Mouse (Mus musculus): ENCODE data around the gene Thbs4. TPM values are rescaled to one million over a fixed set of nuclear protein-coding genes. Genes with fewer than 3 reads are reported as not detected.

Thbs4 gene
- polyA plus RNA-seq, 1 experiment from 2014 or later = 7.7 TPM

GRCm38 (mm10) chr13:92759096-92759495, 35.5 kb downstream of the Thbs4 start:
- no peaks in the 10 kb centered on the region for H3K4me1 ChIP-seq
- no peaks in the 10 kb centered on the region for H3K27me3 ChIP-seq
- H3K4me3 ChIP-seq = no peak overlapping the region
- H3K9ac ChIP-seq = no peak overlapping the region
- H3K27ac ChIP-seq = no peak overlapping the region
- no peak overlapping the region for H3K4me2 ChIP-seq
- ATAC-seq (ENCODE audit: insufficient number of reproducible peaks, insufficient read depth, low FRiP score, low TSS enrichment, low read depth) = no peak
- no peaks in the 10 kb centered on the region for H3K9me3 ChIP-seq
- WGBS = 92% methylated on average over 4 of the region's 4 CpGs
- H3K36me3 ChIP-seq = no peaks in the 10 kb centered on the region

- no peaks in the 10 kb centered on the region for H3K4me1 ChIP-seq
- no peaks in the 10 kb centered on the region for H3K36me3 ChIP-seq
- ATAC-seq (ENCODE audit: insufficient number of reproducible peaks, insufficient read depth, low FRiP score, low TSS enrichment, low read depth) = no peak
- no peaks in the 10 kb centered on the region for H3K27me3 ChIP-seq
- no peak overlapping the region for H3K4me2 ChIP-seq
- H3K27ac ChIP-seq = no peak overlapping the region
- 84% methylated on average over 12 of the region's 12 CpGs for WGBS
- no peaks in the 10 kb centered on the region for H3K9me3 ChIP-seq
- H3K4me3 ChIP-seq = no peak overlapping the region
- H3K9ac ChIP-seq = no peak overlapping the region
Observed at GRCm38 (mm10) chr13:92757972-92758585, 36.5 kb downstream of the Thbs4 start.

GRCm38 (mm10) chr13:92755036-92755435, 39.6 kb downstream of the Thbs4 start:
- no peak overlapping the region for H3K9ac ChIP-seq
- peaks cover 10% of the 10 kb centered on the region; the same call in 1 of the 2 replicates for H3K4me1 ChIP-seq
- no peak overlapping the region for H3K27ac ChIP-seq
- no peaks in the 10 kb centered on the region for H3K27me3 ChIP-seq
- no peaks in the 10 kb centered on the region for H3K9me3 ChIP-seq
- 75% methylated on average over 7 of the region's 7 CpGs for WGBS
- no peak overlapping the region for H3K4me2 ChIP-seq
- H3K36me3 ChIP-seq = no peaks in the 10 kb centered on the region
- no peak for ATAC-seq (ENCODE audit: insufficient number of reproducible peaks, insufficient read depth, low FRiP score, low TSS enrichment, low read depth)
- H3K4me3 ChIP-seq = no peak overlapping the region

GRCm38 (mm10) chr13:92753676-92754075, 40.9 kb downstream of the Thbs4 start:
- ATAC-seq (ENCODE audit: insufficient number of reproducible peaks, insufficient read depth, low FRiP score, low TSS enrichment, low read depth) = no peak
- no peak overlapping the region for H3K27ac ChIP-seq

GRCm38 (mm10) chr13:92751726-92752565, 42.7 kb downstream of the Thbs4 start:
- peak; percentile 57; the same call in 1 of the 2 replicates for ATAC-seq (ENCODE audit: insufficient number of reproducible peaks, insufficient read depth, low FRiP score, low TSS enrichment, low read depth)
- H3K36me3 ChIP-seq = no peaks in the 10 kb centered on the region
- no peaks in the 10 kb centered on the region for H3K9me3 ChIP-seq
- WGBS = 56% methylated on average over 21 of the region's 21 CpGs
- H3K9ac ChIP-seq = no peak overlapping the region
- no peak overlapping the region for H3K4me3 ChIP-seq
- H3K27ac ChIP-seq = peak overlapping the region; percentile 7; the same call in 1 of the 2 replicates
- H3K4me2 ChIP-seq = peak overlapping the region; percentile 50
- no peaks in the 10 kb centered on the region for H3K27me3 ChIP-seq
- peaks cover 10% of the 10 kb centered on the region; the same call in 1 of the 2 replicates for H3K4me1 ChIP-seq

More at GRCm38 (mm10) chr13:92753676-92754075, 40.9 kb downstream of the Thbs4 start:
- Histone ChIP-seq H3K9me3 (no peaks in the 10 kb centered on the region), H3K36me3 (no peaks in the 10 kb centered on the region), H3K4me1 (peaks cover 10% of the 10 kb centered on the region; the same call in 1 of the 2 replicates), H3K9ac (no peak overlapping the region), H3K4me3 (no peak overlapping the region), H3K4me2 (no peak overlapping the region), H3K27me3 (no peaks in the 10 kb centered on the region)
- 87% methylated on average over 8 of the region's 8 CpGs for WGBS

GRCm38 (mm10) chr13:92750976-92751518, 43.6 kb downstream of the Thbs4 start:
- Histone ChIP-seq H3K4me2 (peak overlapping the region; percentile 50), H3K9me3 (no peaks in the 10 kb centered on the region), H3K4me1 (peaks cover 10% of the 10 kb centered on the region; the same call in 1 of the 2 replicates), H3K27ac (no peak overlapping the region), H3K36me3 (no peaks in the 10 kb centered on the region), H3K9ac (no peak overlapping the region), H3K4me3 (no peak overlapping the region), H3K27me3 (no peaks in the 10 kb centered on the region)
- ATAC-seq (ENCODE audit: insufficient number of reproducible peaks, insufficient read depth, low FRiP score, low TSS enrichment, low read depth) = 0 out of 2 replicates have a peak, but pooled peaks have one; percentile 57
- WGBS = 7% methylated on average over 7 of the region's 7 CpGs

- ATAC-seq (ENCODE audit: insufficient number of reproducible peaks, insufficient read depth, low FRiP score, low TSS enrichment, low read depth) = no peak
- Histone ChIP-seq H3K9me3 (no peaks in the 10 kb centered on the region), H3K4me3 (no peak overlapping the region), H3K27ac (no peak overlapping the region), H3K9ac (no peak overlapping the region), H3K27me3 (no peaks in the 10 kb centered on the region), H3K4me1 (no peaks in the 10 kb centered on the region), H3K4me2 (no peak overlapping the region), H3K36me3 (no peaks in the 10 kb centered on the region)
- WGBS = 85% methylated on average over 5 of the region's 5 CpGs
Observed at GRCm38 (mm10) chr13:92743337-92743736, 51.3 kb downstream of the Thbs4 start.

- no peaks in the 10 kb centered on the region for H3K27me3 ChIP-seq
- no peak overlapping the region for H3K9ac ChIP-seq
- no peak overlapping the region for H3K27ac ChIP-seq
- no peak overlapping the region for H3K4me2 ChIP-seq
- no peaks in the 10 kb centered on the region for H3K36me3 ChIP-seq
- H3K4me3 ChIP-seq = no peak overlapping the region
- no peaks in the 10 kb centered on the region for H3K4me1 ChIP-seq
- WGBS = 91% methylated on average over 4 of the region's 4 CpGs
- no peaks in the 10 kb centered on the region for H3K9me3 ChIP-seq
- no peak for ATAC-seq (ENCODE audit: insufficient number of reproducible peaks, insufficient read depth, low FRiP score, low TSS enrichment, low read depth)
Observed at GRCm38 (mm10) chr13:92742886-92743285, 51.7 kb downstream of the Thbs4 start.

- no peaks in the 10 kb centered on the region for H3K27me3 ChIP-seq
- no peaks in the 10 kb centered on the region for H3K4me1 ChIP-seq
- WGBS = 12% methylated on average over 2 of the region's 2 CpGs
- H3K27ac ChIP-seq = no peak overlapping the region
- H3K36me3 ChIP-seq = no peaks in the 10 kb centered on the region
- H3K9ac ChIP-seq = no peak overlapping the region
- no peak overlapping the region for H3K4me3 ChIP-seq
- no peak overlapping the region for H3K4me2 ChIP-seq
- no peak for ATAC-seq (ENCODE audit: insufficient number of reproducible peaks, insufficient read depth, low FRiP score, low TSS enrichment, low read depth)
- H3K9me3 ChIP-seq = no peaks in the 10 kb centered on the region
Observed at GRCm38 (mm10) chr13:92740671-92741270, 53.8 kb downstream of the Thbs4 start.

GRCm38 (mm10) chr13:92739858-92740257, 54.8 kb downstream of the Thbs4 start:
- no peak overlapping the region for H3K27ac ChIP-seq
- H3K36me3 ChIP-seq = no peaks in the 10 kb centered on the region
- H3K4me2 ChIP-seq = no peak overlapping the region
- H3K4me3 ChIP-seq = no peak overlapping the region
- no peak overlapping the region for H3K9ac ChIP-seq
- no peaks in the 10 kb centered on the region for H3K9me3 ChIP-seq
- no peaks in the 10 kb centered on the region for H3K4me1 ChIP-seq
- WGBS = 87% methylated on average over 3 of the region's 3 CpGs
- no peaks in the 10 kb centered on the region for H3K27me3 ChIP-seq
- no peak for ATAC-seq (ENCODE audit: insufficient number of reproducible peaks, insufficient read depth, low FRiP score, low TSS enrichment, low read depth)

GRCm38 (mm10) chr13:92738821-92739220, 55.8 kb downstream of the Thbs4 start:
- Histone ChIP-seq H3K27me3 (no peaks in the 10 kb centered on the region), H3K9me3 (no peaks in the 10 kb centered on the region), H3K4me2 (no peak overlapping the region), H3K36me3 (no peaks in the 10 kb centered on the region), H3K27ac (no peak overlapping the region), H3K9ac (no peak overlapping the region), H3K4me1 (no peaks in the 10 kb centered on the region), H3K4me3 (no peak overlapping the region)
- no peak for ATAC-seq (ENCODE audit: insufficient number of reproducible peaks, insufficient read depth, low FRiP score, low TSS enrichment, low read depth)
- 53% methylated on average over 3 of the region's 3 CpGs for WGBS
